Mouse (Mus musculus): ENCODE data around the gene Rps15.
A peak's percentile ranks its signal among the peaks of the same experiment; 100 is the strongest.

GRCm38 (mm10) chr10:80261585-80261968 is 30.7 kb upstream of the Rps15 start:
- TF ChIP-seq CTCF (IDR thresholded peaks at IDR 0.05) = no peak
- TF ChIP-seq POLR2A (IDR thresholded peaks at IDR 0.05; ENCODE audit: insufficient read depth, low read depth, low read length) = peak; percentile 43; the same call in 1 of the 2 replicates
- 0 out of 2 replicates have a peak, but pooled peaks have one; percentile 33 for TF ChIP-seq EP300 (IDR thresholded peaks at IDR 0.05; ENCODE audit: insufficient read depth, low read depth, low read length)
